10 mouse cellular contexts compared by ENCODE assay signal in the genomic region with DNA sequence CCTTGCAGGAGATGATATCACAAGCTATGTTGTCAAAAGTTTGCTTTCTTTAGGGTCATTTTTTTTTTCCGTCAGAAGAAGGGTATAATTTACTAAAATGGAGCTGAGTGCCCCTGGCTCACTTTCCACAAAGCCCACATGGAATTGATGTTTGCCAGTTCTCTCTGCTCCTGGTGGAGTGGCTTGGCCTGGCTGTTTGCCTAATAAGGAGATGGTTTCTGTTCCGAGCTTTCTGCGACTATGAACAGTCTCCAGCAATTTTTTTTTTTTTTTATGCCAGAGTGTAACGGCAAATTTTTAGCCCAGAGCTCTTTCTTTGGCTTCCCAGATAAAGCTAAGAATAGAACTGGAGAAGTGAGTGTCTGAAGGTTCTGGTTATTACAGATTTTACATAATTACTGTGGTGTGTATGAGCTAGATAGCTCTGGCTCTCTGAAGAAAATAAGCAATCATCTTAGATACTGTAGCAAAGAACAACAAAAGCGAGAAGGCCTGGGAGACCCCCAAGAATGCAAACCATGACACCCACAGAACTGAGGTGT. TPM values are rescaled to one million over a fixed set of nuclear protein-coding genes. Genes with fewer than 3 reads are reported as not detected.
A peak's percentile ranks its signal among the peaks of the same experiment; 100 is the strongest.
DNase-seq lines count a peak whose midpoint lies in the region.
"Had no signal": no experiment of that assay in that cellular context is flagged by ENCODE, and none has a peak within 500 bp of the region (broad histone marks: within the 10 kb centered on the region; RNA-seq: fewer than 3 reads in every experiment).

No protein-coding gene starts in this region.

- intact Hi-C loops in left cerebral cortex, postnatal 4 days (cut with DNase I), result no loop called here

- DNase-seq in gastrocnemius, postnatal 25 days, result peak; percentile 26
- DNase-seq in gastrocnemius, postnatal 10 days, result no peak
- peak; percentile 78 for DNase-seq in NIH3T3 (ENCODE audit: low read depth)
- peak; percentile 32 to 66 for DNase-seq in cerebellum, postnatal 25 days
- peak; percentile 53 for DNase-seq in left cerebral cortex, postnatal 4 days
- no peak for DNase-seq in spleen, adult 12 weeks (ENCODE audit: low spot score)
- DNase-seq in embryo, embryonic 10.5 days (ENCODE audit: low spot score), result no peak
- no peak for DNase-seq in kidney, postnatal 4 days

RNA-seq across cellular contexts. Expression of a gene that starts 12.1 kb away (rescaled TPM):
- 1 to 10 TPM; 5.4 to 5.7 TPM for total RNA-seq in gastrocnemius, postnatal 25 days (2021)
- 1 to 10 TPM; 6.2 to 7.8 TPM for total RNA-seq in gastrocnemius, postnatal 10 days (2021)
- total RNA-seq in left cerebral cortex, postnatal 4 days (2021), result 10 to 100 TPM; 41.3 to 42.4 TPM
- total RNA-seq: MEL; neutrophil, adult 5-6 weeks had no signal

Comparison
In these comparisons a context has a peak if more than half of its experiments do, and no peak if none do; other contexts are left out.
1. DNase-seq: peak in gastrocnemius, postnatal 25 days (single experiment), NIH3T3 (single experiment), cerebellum, postnatal 25 days (2 of 2) and left cerebral cortex, postnatal 4 days (single experiment); none in gastrocnemius, postnatal 10 days (single experiment), spleen, adult 12 weeks (single experiment), embryo, embryonic 10.5 days (single experiment) and kidney, postnatal 4 days (0 of 2).
2. RNA of a gene that starts 12.1 kb away (total RNA-seq): 41.3 to 42.4 TPM in left cerebral cortex, postnatal 4 days; 6.2 to 7.8 TPM in gastrocnemius, postnatal 10 days and 5.4 to 5.7 TPM in gastrocnemius, postnatal 25 days; every median in the first group is over 4 times any median in the second.